Mouse (Mus musculus): ENCODE measurements at regions not wholly inside any gene's neighbourhood (a gene's known extent, or its start where the extent isn't known, plus 50 kb on each side); places are given as distances from the start of the nearest gene placed in this dataset.
A peak's percentile ranks its signal among the peaks of the same experiment; 100 is the strongest.
"Not testable (repeated sequence)": the region's sequence is repeated elsewhere in the genome, so short reads cannot be mapped to it uniquely, and the experiment has no call there.

GRCm38 (mm10) chr2:100252006-100252405 is 1372.5 kb upstream of the Rag2 start:
- WGBS: 10% methylated on average over 1 of the region's 1 CpGs
- H3K4me1 ChIP-seq (ENCODE audit: control insufficient read depth, insufficient read depth, low read length): no peaks in the 10 kb centered on the region
- DNase-seq: peak in 1 of 2 experiments; percentile 4
- H3K4me3 ChIP-seq (replicated peaks; ENCODE audit: insufficient read depth, low read depth, low read length): no peak overlapping the region
- H3K27ac ChIP-seq (ENCODE audit: insufficient read depth, low read length): no peak overlapping the region
- TF ChIP-seq CTCF (IDR thresholded peaks at IDR 0.05; ENCODE audit: borderline replicate concordance, insufficient read depth, low read depth, low read length): no peak
- no peak for TF ChIP-seq POLR2A (IDR thresholded peaks at IDR 0.05; ENCODE audit: borderline replicate concordance, insufficient read depth, low read length)
- H3K27me3 ChIP-seq (ENCODE audit: control insufficient read depth, insufficient read depth, low read length): no peaks in the 10 kb centered on the region

- no peaks in the 10 kb centered on the region for H3K4me1 ChIP-seq (ENCODE audit: control insufficient read depth, insufficient read depth, low read length)
- no peak for DNase-seq
- H3K27me3 ChIP-seq (ENCODE audit: control insufficient read depth, insufficient read depth, low read length): no peaks in the 10 kb centered on the region
- H3K27ac ChIP-seq (ENCODE audit: insufficient read depth, low read length): no peak overlapping the region
- 68% methylated on average over 1 of the region's 1 CpGs for WGBS
- H3K4me3 ChIP-seq (replicated peaks; ENCODE audit: insufficient read depth, low read depth, low read length): no peak overlapping the region
- no peak for TF ChIP-seq POLR2A (IDR thresholded peaks at IDR 0.05; ENCODE audit: borderline replicate concordance, insufficient read depth, low read length)
- TF ChIP-seq CTCF (IDR thresholded peaks at IDR 0.05; ENCODE audit: borderline replicate concordance, insufficient read depth, low read depth, low read length): no peak
Measured at GRCm38 (mm10) chr2:100259136-100259853, 1365.2 kb upstream of the Rag2 start.

GRCm38 (mm10) chr2:100306516-100306915 is 1318.0 kb upstream of the Rag2 start:
- no peak for TF ChIP-seq CTCF (IDR thresholded peaks at IDR 0.05; ENCODE audit: borderline replicate concordance, insufficient read depth, low read depth, low read length)
- TF ChIP-seq POLR2A (IDR thresholded peaks at IDR 0.05; ENCODE audit: borderline replicate concordance, insufficient read depth, low read length): no peak
- H3K4me1 ChIP-seq (ENCODE audit: control insufficient read depth, insufficient read depth, low read length): no peaks in the 10 kb centered on the region; the same call in 1 of the 2 replicates
- H3K4me3 ChIP-seq (replicated peaks; ENCODE audit: insufficient read depth, low read depth, low read length): no peak overlapping the region
- no peak overlapping the region for H3K27ac ChIP-seq (ENCODE audit: insufficient read depth, low read length)
- H3K27me3 ChIP-seq (ENCODE audit: control insufficient read depth, insufficient read depth, low read length): no peaks in the 10 kb centered on the region
- WGBS: 18% methylated on average over 7 of the region's 7 CpGs
- peak in 1 of 2 experiments; percentile 3 for DNase-seq

GRCm38 (mm10) chr2:100312750-100313275 is 1311.7 kb upstream of the Rag2 start:
- H3K4me1 ChIP-seq (ENCODE audit: control insufficient read depth, insufficient read depth, low read length): no peaks in the 10 kb centered on the region
- DNase-seq: no peak
- TF ChIP-seq POLR2A (IDR thresholded peaks at IDR 0.05; ENCODE audit: borderline replicate concordance, insufficient read depth, low read length): no peak
- no peak for TF ChIP-seq CTCF (IDR thresholded peaks at IDR 0.05; ENCODE audit: borderline replicate concordance, insufficient read depth, low read depth, low read length)
- H3K27me3 ChIP-seq (ENCODE audit: control insufficient read depth, insufficient read depth, low read length): no peaks in the 10 kb centered on the region
- H3K4me3 ChIP-seq (replicated peaks; ENCODE audit: insufficient read depth, low read depth, low read length): no peak overlapping the region
- 60% methylated on average over 1 of the region's 1 CpGs for WGBS
- no peak overlapping the region for H3K27ac ChIP-seq (ENCODE audit: insufficient read depth, low read length)

- WGBS: 8% methylated on average over 1 of the region's 1 CpGs
- TF ChIP-seq POLR2A (IDR thresholded peaks at IDR 0.05; ENCODE audit: borderline replicate concordance, insufficient read depth, low read length) (no peak), CTCF (IDR thresholded peaks at IDR 0.05; ENCODE audit: borderline replicate concordance, insufficient read depth, low read depth, low read length) (no peak)
- H3K27ac ChIP-seq (ENCODE audit: insufficient read depth, low read length): no peak overlapping the region
- no peaks in the 10 kb centered on the region for H3K4me1 ChIP-seq (ENCODE audit: control insufficient read depth, insufficient read depth, low read length)
- peak in 1 of 2 experiments; percentile 22 for DNase-seq
- H3K4me3 ChIP-seq (replicated peaks; ENCODE audit: insufficient read depth, low read depth, low read length): no peak overlapping the region
- no peaks in the 10 kb centered on the region for H3K27me3 ChIP-seq (ENCODE audit: control insufficient read depth, insufficient read depth, low read length)
Measured at GRCm38 (mm10) chr2:100320461-100320860, 1304.1 kb upstream of the Rag2 start.

- no peaks in the 10 kb centered on the region for H3K27me3 ChIP-seq (ENCODE audit: control insufficient read depth, insufficient read depth, low read length)
- H3K4me3 ChIP-seq (replicated peaks; ENCODE audit: insufficient read depth, low read depth, low read length): no peak overlapping the region
- DNase-seq: no peak
- TF ChIP-seq POLR2A (IDR thresholded peaks at IDR 0.05; ENCODE audit: borderline replicate concordance, insufficient read depth, low read length) (no peak), CTCF (IDR thresholded peaks at IDR 0.05; ENCODE audit: borderline replicate concordance, insufficient read depth, low read depth, low read length) (no peak)
- 39% methylated on average over 4 of the region's 4 CpGs for WGBS
- H3K27ac ChIP-seq (ENCODE audit: insufficient read depth, low read length): no peak overlapping the region
- H3K4me1 ChIP-seq (ENCODE audit: control insufficient read depth, insufficient read depth, low read length): no peaks in the 10 kb centered on the region
Measured at GRCm38 (mm10) chr2:100340713-100341112, 1283.8 kb upstream of the Rag2 start.

GRCm38 (mm10) chr2:100344921-100345425 is 1279.5 kb upstream of the Rag2 start:
- Histone ChIP-seq H3K27ac (ENCODE audit: insufficient read depth, low read length) (no peak overlapping the region), H3K4me1 (ENCODE audit: control insufficient read depth, insufficient read depth, low read length) (no peaks in the 10 kb centered on the region), H3K27me3 (ENCODE audit: control insufficient read depth, insufficient read depth, low read length) (no peaks in the 10 kb centered on the region), H3K4me3 (replicated peaks; ENCODE audit: insufficient read depth, low read depth, low read length) (no peak overlapping the region)
- 95% methylated on average over 3 of the region's 3 CpGs for WGBS
- DNase-seq: no peak
- TF ChIP-seq CTCF (IDR thresholded peaks at IDR 0.05; ENCODE audit: borderline replicate concordance, insufficient read depth, low read depth, low read length) (no peak), POLR2A (IDR thresholded peaks at IDR 0.05; ENCODE audit: borderline replicate concordance, insufficient read depth, low read length) (no peak)

GRCm38 (mm10) chr2:100365616-100366015 is 1258.9 kb upstream of the Rag2 start:
- WGBS: 92% methylated on average over 10 of the region's 10 CpGs
- H3K27me3 ChIP-seq (ENCODE audit: control insufficient read depth, insufficient read depth, low read length): not testable (repeated sequence)

More at GRCm38 (mm10) chr2:100365616-100366015, 1258.9 kb upstream of the Rag2 start:
- not testable (repeated sequence) for H3K4me1 ChIP-seq (ENCODE audit: control insufficient read depth, insufficient read depth, low read length); DNase-seq; H3K4me3 ChIP-seq (replicated peaks; ENCODE audit: insufficient read depth, low read depth, low read length); H3K27ac ChIP-seq (ENCODE audit: insufficient read depth, low read length)
